Mouse (Mus musculus) limb, embryonic 15.5 days (tissue): ENCODE data around the gene Abhd11. TPM values are rescaled to one million over a fixed set of nuclear protein-coding genes. Genes with fewer than 3 reads are reported as not detected.

Source experiments
- polyA plus RNA-seq: library from polyadenylated mRNA; unstranded; fragments of >200 nt; fragmentation: Nextera tagmentation; extraction: Ambion mirVana; gene quantifications from 2 replicates; pipeline ENCODE4 v1.2.1, GENCODE M21; 2015

Gene Abhd11
- polyA plus RNA-seq, 1 experiment from 2014 or later, result 66.1 TPM

Other genes with a start within 250 kb of the Abhd11 start
- gene Tmem270, start 102.4 kb upstream of the Abhd11 start, polyA plus RNA-seq, result not detected in 2 replicates
- gene Cldn13, start 93.6 kb upstream of the Abhd11 start, polyA plus RNA-seq, result 0.27 and 1.3 TPM in 2 replicates
- gene Mettl27, start 76.8 kb upstream of the Abhd11 start, polyA plus RNA-seq, result 13.9 and 17.0 TPM in 2 replicates
- gene Cldn4, start 62.2 kb upstream of the Abhd11 start, polyA plus RNA-seq, result 46.3 and 68.0 TPM in 2 replicates
- 26.0 and 27.2 TPM in 2 replicates for gene Cldn3, start 22.9 kb upstream of the Abhd11 start, polyA plus RNA-seq
- 9.9 and 11.3 TPM in 2 replicates for gene Stx1a, start 14.3 kb downstream of the Abhd11 start, polyA plus RNA-seq
- gene Dnajc30, start 55.0 kb downstream of the Abhd11 start, polyA plus RNA-seq, result 31.2 and 33.3 TPM in 2 replicates
- gene Bud23, start 55.8 kb downstream of the Abhd11 start, polyA plus RNA-seq, result 108 and 109 TPM in 2 replicates
- gene Vps37d, start 69.1 kb downstream of the Abhd11 start, polyA plus RNA-seq, result 7.6 and 9.5 TPM in 2 replicates
- 0.82 and 0.86 TPM in 2 replicates for gene Mlxipl, start 80.7 kb downstream of the Abhd11 start, polyA plus RNA-seq
- 30.1 and 33.4 TPM in 2 replicates for gene Tbl2, start 140.5 kb downstream of the Abhd11 start, polyA plus RNA-seq
- gene Bcl7b, start 159.1 kb downstream of the Abhd11 start, polyA plus RNA-seq, result 47.6 and 50.4 TPM in 2 replicates
- gene Baz1b, start 178.1 kb downstream of the Abhd11 start, polyA plus RNA-seq, result 34.3 and 38.4 TPM in 2 replicates
- gene Fzd9, start 242.1 kb downstream of the Abhd11 start, polyA plus RNA-seq, result 18.6 and 23.3 TPM in 2 replicates